In genomic region chr12:29404434-29404833, GRCm38 (mm10) we compare ENCODE assay signal across 31 mouse cellular contexts.
"Had no signal": no experiment of that assay in that cellular context is flagged by ENCODE, and none has a peak within 500 bp of the region (broad histone marks: within the 10 kb centered on the region; RNA-seq: fewer than 3 reads in every experiment).

No protein-coding gene starts in this region.

- H3K9ac ChIP-seq: heart, embryonic 12.5 days; heart, embryonic 13.5 days; heart, embryonic 15.5 days; hindbrain, embryonic 12.5 days; hindbrain, embryonic 13.5 days; hindbrain, embryonic 14.5 days; hindbrain, embryonic 15.5 days; intestine, embryonic 15.5 days; kidney, embryonic 15.5 days had no signal

- DNase-seq: heart, postnatal 10 days; heart, postnatal 14 days; heart, postnatal 36 days; heart, postnatal 4 days; kidney, adult 11 months; kidney, adult 18-20 months; kidney, adult 2 months; kidney, adult 8-10 months; kidney, adult 9 months; kidney, postnatal 10 days; kidney, postnatal 14 days; kidney, postnatal 25 days; kidney, postnatal 36 days; kidney, postnatal 4 days; layer of hippocampus, adult 9-11 months; layer of hippocampus, postnatal 36 days had no signal

- H3K9me3 ChIP-seq: heart, embryonic 12.5 days; heart, embryonic 13.5 days; heart, embryonic 15.5 days; hindbrain, embryonic 10.5 days; hindbrain, embryonic 12.5 days; hindbrain, embryonic 13.5 days; hindbrain, embryonic 15.5 days; intestine, embryonic 15.5 days; kidney, embryonic 15.5 days had no signal

- H3K27ac ChIP-seq: heart, embryonic 13.5 days; heart, embryonic 15.5 days; hindbrain, embryonic 10.5 days; hindbrain, embryonic 12.5 days; hindbrain, embryonic 13.5 days; hindbrain, embryonic 14.5 days; hindbrain, embryonic 15.5 days; hindbrain, postnatal 0 days; intestine, embryonic 15.5 days; kidney, embryonic 15.5 days; kidney, postnatal 0 days; layer of hippocampus, adult 2 months; left cerebral cortex, adult 2 months had no signal

- H3K4me2 ChIP-seq: heart, embryonic 11.5 days; heart, embryonic 12.5 days; heart, embryonic 13.5 days; heart, embryonic 15.5 days; hindbrain, embryonic 12.5 days; hindbrain, embryonic 13.5 days; hindbrain, embryonic 14.5 days; hindbrain, embryonic 15.5 days; intestine, embryonic 15.5 days; kidney, embryonic 15.5 days had no signal

- H3K4me1 ChIP-seq: heart, embryonic 12.5 days; heart, embryonic 13.5 days; heart, embryonic 15.5 days; hindbrain, embryonic 12.5 days; hindbrain, embryonic 13.5 days; hindbrain, embryonic 15.5 days; intestine, embryonic 15.5 days; kidney, embryonic 15.5 days had no signal

- H3K27me3 ChIP-seq: heart, embryonic 12.5 days; heart, embryonic 13.5 days; heart, embryonic 15.5 days; hindbrain, embryonic 12.5 days; hindbrain, embryonic 13.5 days; hindbrain, embryonic 15.5 days; intestine, embryonic 15.5 days; kidney, embryonic 15.5 days had no signal

- H3K36me3 ChIP-seq: heart, embryonic 12.5 days; heart, embryonic 13.5 days; heart, embryonic 15.5 days; hindbrain, embryonic 10.5 days; hindbrain, embryonic 12.5 days; hindbrain, embryonic 13.5 days; hindbrain, embryonic 15.5 days; intestine, embryonic 15.5 days; kidney, embryonic 15.5 days had no signal

- H3K4me3 ChIP-seq: heart, embryonic 12.5 days; heart, embryonic 13.5 days; heart, embryonic 15.5 days; hindbrain, embryonic 10.5 days; hindbrain, embryonic 12.5 days; hindbrain, embryonic 13.5 days; hindbrain, embryonic 15.5 days; intestine, embryonic 15.5 days; kidney, embryonic 15.5 days; layer of hippocampus, adult 2 months; left cerebral cortex, adult 2 months had no signal
